Mouse (Mus musculus): ENCODE results near the gene Impdh1.
"Not testable (repeated sequence)": the region's sequence is repeated elsewhere in the genome, so short reads cannot be mapped to it uniquely, and the experiment has no call there.

Impdh1 gene

DNA sequence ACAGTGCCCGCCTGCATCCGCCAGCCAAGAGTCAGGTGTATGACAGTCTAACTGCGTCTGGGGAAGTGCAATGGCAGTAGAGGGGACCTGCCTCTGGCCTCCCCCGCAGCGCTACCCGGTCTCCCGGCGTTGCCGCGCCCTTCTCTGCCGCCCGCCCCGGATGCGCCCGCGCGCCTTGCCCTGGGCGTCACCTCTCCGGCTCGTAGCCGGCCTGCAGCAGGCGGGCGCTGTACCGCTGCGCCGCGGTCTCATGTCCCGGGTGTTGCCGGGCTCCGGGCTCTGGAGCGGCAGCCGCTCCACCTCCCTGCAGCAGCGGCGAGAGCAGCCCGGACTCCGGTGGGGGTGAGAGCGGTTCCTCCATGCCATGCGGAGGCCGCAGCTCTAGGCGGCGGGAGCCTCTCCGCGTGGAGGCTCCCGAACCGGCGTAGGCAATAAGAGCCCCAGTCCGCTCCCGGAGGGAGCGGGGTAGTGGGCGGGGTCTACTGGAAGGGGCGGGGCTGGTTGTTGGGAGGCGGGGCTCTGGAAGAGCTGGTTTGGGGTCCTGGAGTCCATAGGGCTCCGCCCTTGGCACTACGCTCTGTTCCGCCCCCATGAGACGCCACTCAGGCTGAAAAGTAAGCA is at the start of gene Impdh1:
TSS of gene Impdh1 (minus strand) at position 484 of the 621 bp plus-strand sequence.
- DNase-seq (ENCODE audit: low read depth, low spot score), result peak; percentile 76

DNA sequence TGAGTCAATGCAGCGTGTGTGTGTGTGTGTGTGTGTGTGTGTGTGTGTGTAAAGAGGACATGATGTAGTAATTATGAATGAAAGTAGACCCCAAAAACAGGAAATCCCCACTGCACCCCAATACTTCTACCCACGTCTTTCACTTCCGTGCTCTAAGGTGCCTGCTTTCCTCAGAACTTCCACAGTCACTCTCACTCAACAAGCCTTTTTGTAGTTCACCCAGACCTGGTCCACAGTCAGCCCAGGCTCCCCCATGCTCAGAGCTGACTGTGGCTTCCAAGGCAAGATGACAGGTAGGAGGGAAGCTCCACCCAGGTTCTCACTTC is 48.3 kb upstream of the Impdh1 start:
- no peak for DNase-seq (ENCODE audit: low read depth, low spot score)

DNA sequence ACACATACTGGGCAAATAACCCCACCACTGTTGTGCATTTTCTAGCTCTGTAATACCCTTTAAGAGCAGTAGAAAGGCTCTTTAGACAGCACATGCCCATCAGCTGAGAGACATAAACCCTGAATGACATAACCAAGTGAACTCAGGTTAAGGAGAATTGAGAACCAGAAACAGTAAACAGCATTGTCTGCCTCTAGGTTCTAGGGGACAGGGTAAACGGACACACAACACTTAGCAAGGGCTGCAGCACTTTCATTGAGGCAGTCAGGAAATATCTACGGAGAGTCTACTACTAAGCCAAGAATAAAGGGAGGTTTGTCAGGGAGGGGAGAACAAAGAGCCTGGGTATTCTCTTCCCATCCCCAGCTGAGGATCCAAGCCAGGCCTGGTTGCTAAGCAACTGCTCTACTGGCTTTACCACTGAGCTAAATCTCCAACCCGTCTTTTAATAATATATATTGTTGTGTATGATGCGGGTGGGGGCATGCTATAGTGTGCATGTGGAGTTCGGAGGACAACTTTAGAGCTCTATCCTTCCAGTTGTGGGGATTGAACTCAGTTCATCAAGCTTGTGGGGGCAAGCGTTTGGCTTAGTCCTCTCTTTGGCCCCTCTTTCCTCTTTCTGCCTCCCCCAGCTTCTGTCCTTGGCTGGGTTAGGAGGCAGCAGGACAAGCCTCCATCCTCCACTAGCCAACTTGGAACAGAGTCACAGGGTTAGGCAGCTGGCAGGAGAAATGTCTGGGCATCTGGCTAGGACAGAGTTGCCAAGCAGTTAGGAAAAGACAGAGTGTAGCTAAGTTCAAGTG is 47.7 kb upstream of the Impdh1 start:
- DNase-seq (ENCODE audit: low read depth, low spot score), result no peak

DNA sequence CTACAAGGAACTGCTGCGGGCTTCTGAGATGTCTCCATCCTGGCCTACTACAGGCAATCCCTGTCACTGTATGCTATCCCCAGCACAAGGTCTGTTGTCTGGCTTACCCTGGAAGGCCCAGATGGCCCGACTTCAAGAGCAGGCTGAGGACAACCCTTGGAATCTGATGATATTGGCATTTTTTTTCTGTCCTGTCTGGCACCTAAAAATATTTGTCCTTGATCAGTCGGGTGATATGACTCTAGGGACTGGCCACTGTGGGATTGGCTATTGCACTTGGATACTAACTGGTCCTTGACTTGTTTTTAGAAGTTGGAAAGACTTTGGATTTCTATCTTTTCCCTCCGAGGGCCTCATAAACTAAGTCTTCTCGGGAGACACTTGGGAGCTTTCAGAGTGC is 45.7 kb upstream of the Impdh1 start:
- no peak for DNase-seq (ENCODE audit: low read depth, low spot score)

DNA sequence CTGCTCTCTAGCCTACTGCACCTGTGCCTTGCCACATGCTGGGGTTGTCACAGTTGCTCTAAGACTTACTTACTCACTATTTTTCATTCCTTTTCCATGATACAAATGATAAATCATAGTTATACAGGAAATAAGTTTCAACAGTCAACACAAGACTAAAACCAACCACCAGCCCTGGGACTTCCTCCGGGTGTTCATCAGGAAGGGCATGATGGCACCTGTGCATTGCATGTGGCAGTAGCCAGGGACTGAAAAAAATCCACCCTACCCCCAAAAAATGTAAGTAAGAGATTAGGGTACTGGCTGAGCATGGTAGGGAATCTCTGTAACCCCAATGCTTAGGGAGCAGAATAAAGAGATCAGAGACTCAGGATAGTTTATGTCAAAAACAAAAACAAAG is 43.3 kb upstream of the Impdh1 start:
- DNase-seq (ENCODE audit: low read depth, low spot score), result no peak

DNA sequence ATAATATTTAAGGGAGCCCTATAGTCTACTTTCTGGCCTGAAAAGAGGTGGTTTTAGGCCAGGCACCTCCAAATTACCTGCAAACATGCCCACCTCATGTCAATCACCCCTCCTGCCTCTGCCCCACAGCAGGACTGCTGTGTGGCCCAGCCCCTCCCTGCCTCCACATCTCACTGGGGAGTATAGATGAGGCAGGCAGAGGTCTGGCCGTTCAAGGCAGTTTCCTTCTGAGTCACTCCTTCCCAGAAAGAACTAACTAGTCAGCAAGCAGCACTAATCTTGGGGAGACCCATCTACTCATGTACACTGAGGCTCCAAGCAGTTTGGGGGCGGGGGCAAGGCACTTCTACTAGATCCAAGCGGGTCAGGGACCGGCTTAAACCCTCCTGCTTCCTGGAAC is 30.9 kb upstream of the Impdh1 start:
- DNase-seq (ENCODE audit: low read depth, low spot score), result no peak

DNA sequence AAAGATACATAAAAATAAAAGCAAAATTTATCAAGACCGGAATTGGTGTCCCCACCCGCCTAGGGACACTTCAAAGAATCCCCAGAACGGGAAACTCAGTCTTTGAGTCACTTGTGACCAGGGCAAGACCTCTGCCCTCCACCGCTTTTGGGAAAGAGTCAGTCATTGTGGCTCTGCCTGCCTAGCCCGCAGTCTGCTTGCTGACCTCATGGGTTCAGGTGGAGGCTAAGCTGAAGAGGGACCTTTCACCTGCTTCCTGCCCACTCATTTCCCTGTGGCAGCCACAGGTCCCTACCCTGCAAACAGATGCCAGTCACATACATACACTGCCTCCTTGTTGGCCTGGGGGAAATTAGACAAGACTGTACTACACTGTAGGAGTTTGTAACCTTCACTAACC is 30.4 kb upstream of the Impdh1 start:
- DNase-seq (ENCODE audit: low read depth, low spot score), result no peak

DNA sequence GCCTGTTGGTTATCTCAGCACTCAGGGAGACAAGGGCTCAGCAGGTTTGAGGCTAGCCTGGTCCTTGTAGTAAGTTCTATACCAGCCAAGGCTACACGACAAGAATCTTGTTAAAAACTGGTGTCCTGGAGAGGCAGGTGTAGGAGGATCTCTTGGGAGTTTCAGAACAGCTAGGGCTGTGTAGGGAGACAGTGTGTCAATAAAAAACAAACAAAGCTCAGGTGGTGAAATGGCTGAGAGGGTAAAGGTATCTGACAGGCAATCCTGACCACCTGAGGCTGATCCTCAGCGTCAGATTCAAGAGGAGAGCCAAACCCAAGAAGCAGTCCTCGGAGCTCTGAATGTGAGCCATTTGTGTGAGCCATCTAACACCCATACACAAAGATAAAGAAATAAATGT is 30.0 kb upstream of the Impdh1 start:
- DNase-seq (ENCODE audit: low read depth, low spot score), result no peak

DNA sequence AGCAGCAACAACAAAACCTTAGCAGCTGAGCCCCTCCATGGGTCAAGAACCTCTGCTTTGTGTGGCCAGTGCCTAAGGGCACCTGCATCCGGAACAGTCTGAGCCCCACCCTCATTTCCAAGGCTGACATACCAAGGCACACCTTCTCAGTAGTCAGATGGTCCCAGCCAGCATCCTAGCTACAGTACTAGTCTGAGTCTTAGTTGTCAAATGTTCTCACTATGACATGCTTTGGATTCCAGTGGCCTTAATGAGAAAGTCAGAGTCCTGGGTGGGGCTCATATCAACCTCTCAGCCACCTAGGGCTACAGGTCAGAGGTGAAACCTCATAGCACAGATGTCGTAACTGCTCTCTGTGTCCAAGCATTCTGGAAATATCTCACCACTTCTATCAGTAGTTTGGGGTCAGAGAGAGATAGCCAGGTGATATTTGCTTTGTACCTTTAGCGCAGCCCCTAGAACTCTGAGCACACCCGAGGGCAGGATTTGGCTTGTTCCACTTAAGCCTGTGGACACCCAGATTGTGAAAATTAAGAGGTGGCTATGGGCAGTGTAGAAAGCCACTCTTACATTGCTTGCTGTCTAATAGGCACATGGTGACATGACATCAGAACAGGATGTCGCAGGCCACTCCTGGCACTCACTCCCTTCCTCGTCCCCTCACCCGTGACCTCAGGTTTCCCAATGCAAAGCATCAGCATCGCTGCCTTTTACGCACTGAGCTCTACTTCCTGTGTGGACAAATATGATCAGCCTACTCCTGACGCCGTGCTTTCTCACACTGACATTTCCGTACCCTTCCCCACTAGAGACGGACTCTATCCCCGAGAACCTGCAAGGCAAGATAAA is 29.3 kb upstream of the Impdh1 start:
- DNase-seq (ENCODE audit: low read depth, low spot score), result no peak

DNA sequence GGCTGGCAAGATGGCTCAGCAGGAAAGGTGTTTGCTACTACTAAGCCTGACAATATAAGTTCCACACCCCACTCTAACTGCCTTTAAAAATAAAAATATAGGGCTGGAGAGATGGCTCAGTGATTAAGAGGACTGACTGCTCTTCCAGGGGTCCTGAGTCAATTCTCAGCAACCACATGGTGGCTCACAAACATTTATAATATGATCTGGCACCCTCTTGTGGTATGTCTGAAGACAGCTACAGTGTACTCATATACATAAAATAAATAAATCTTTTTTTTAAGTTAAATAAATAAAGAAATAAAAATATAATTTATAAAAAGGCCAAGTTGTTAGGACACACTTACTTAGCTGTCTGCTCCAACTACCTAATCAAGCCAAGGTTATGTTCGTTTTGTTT is 26.1 kb upstream of the Impdh1 start:
- DNase-seq (ENCODE audit: low read depth, low spot score), result no peak

DNA sequence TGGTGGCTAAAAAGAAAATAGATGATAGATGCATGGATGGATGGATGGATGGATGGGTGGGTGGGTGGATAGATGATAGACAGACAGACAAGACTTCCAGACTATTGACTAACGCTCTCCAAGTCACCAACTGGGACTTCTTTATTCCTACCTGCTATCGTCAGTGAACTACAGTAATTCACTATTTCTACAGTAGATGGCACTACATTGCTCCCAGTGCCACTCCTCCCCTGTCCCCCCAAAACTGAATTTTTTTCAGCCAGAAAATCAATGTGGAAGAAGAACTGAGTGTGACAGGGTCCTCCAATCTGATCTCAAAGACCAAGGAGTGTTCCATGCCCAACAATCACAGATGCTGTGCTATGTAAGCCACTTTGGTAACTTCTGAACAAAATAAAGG is 25.5 kb upstream of the Impdh1 start:
- DNase-seq (ENCODE audit: low read depth, low spot score), result no peak

DNA sequence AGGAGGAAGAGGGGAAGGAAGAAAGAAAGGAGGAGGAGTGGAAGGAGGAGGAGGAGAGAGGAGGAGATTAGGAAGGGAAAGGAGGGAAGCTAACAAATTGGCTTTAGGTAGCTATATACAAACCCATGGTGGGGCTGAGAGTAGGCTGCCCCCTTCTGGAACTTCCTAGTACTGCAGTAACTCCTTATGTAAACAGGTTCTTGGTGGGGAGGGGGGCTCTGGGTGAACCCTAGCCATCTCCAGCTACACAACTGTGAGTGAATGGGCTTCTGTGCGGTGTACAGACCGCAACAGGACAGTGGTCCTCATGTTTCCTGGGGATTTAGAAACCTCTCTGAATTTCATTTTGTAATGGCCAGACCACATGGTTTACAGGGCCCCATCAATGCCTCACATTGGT is 24.6 kb upstream of the Impdh1 start:
- DNase-seq (ENCODE audit: low read depth, low spot score), result no peak

DNA sequence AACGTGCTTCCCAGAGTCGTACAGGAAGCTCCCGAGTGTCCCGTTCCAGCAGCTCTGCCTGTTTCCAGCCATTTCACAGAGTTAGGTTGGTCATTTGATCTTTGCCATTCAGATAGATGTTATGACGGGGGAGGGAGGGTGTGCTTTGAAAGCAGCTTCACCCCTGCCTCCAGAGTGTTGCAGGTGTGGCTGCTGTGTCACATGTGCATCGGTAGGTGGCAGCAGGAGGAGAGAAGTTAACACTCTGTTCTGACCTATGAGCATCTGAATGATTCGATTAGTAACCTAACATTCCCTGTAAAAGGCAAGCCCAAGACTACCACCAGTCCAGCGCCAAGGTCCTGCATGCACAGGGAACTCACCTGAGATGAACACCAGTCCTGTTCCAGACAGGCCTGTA is 18.1 kb upstream of the Impdh1 start:
- no peak for DNase-seq (ENCODE audit: low read depth, low spot score)

DNA sequence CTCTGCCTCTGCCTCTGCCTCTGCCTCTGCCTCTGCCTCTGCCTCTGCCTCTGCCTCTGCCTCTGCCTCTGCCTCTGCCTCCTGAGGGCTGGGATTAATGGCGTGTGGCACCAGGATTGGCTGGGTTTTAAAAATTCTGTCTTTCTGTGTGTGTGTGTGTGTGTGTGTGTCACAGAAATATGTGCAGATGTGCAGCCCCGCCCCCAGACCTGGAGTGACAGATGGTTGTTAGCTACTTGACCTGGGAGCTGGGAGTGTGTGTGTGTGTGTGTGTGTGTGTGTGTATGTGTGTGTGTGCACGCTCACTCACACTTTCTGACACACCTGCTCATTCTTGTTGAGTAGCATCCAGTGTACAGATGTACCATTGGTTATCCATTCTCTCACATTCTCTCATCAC is 17.5 kb upstream of the Impdh1 start:
- DNase-seq (ENCODE audit: low read depth, low spot score), result no peak

DNA sequence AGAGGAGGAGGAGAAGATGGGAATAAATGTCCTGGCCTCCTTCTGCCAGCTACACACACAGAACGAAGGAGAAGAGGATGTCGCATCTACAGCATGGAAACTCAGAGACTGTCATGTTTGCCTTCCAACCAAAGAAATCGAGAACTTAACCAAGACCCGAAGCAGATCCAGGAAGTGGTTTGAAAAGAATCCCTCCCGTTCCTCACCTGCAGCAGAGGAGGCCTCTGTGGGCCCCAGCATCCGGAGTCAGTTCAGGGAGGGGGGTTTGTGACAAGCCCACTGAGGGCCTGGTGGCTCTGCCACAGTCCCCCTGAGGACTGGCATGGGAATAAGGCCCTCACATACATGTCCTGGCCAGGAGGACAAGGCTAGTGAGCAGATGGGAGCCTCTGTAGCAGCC is 16.2 kb upstream of the Impdh1 start:
- DNase-seq (ENCODE audit: low read depth, low spot score), result no peak

DNA sequence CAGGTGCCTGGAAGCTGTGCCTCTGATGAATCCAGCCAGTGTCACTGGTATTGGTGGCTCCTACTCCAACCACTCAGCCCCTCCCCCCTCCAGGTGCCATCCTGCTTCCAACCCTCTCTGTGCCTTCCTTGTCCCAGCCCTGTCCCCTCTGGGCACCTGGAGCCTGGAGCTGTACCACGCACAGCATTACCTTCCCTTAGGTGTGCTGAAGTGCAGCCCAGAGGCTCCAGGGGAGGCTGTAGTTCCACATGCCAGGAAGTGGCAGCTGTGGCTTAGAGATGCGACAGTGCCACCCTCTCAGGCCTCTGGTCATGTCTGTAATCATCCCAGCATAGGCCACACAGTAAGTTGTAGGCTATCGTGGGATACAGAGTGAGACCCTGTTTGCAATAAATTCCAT is 15.6 kb upstream of the Impdh1 start:
- DNase-seq (ENCODE audit: low read depth, low spot score), result no peak

DNA sequence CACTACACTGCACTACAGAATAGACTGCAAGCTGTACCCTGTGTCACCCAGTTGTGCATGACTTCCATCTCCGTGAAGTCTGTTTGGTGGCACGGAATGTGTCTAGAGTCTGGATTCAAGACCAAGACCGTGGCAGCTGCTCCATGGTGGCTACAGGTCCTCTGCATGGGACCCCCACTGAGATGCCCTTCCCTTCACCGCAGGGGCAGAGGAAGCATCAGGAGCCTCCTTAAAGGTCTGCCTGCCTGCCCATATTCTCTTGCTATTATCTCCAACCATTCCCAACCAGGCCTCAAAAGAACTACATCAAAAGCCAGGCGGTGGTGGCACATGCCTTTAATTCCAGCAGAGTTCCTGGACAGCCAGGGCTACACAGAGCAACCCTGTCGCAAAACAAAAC is 14.2 kb upstream of the Impdh1 start:
- DNase-seq (ENCODE audit: low read depth, low spot score), result no peak

DNA sequence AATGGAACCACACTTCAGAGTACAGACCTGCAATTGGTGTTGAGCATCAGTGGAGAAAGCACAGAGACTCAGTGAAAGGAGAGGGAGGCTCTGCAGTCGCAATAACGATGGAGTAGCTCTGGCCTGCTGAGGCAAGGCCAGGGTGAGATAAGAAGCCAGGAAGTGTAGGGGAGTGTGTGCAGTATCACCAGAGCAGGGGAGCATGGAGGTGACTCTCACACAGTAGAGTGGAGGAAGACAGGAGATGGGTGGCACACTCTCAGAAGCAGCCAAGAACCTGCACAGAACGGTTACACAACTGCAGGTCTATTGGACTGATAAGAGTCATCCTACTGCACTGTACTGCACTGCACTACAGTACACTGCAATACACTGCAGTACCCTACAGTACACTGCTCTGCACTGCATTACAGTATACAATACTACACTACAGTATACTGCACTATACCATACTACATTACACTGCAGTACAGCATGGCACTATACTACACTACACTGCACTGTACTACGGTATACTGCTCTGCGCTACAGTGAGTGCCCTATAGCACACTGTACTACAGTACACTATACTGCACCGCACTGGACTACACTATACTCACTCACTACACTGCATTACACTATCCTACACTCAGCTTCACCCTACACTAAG is 13.2 kb upstream of the Impdh1 start:
- DNase-seq (ENCODE audit: low read depth, low spot score), result no peak

DNA sequence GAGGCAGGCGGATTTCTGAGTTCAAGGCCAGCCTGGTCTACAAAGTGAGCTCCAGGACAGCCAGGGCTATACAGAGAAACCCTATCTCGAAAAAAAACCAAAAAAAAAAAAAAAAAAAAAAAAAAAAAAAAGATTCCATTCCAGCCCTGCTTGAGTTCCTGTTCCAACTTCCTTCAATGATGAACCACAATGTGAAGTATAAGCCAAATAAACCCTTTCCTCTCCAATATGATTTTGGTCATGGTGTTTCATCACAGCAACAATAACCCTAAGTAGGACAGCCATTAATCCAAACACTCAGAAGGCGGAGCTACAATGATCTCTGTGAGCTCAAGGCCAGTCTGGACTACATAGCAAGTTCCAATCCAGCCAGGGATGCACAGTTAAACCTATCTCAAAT is 1.6 kb upstream of the Impdh1 start:
- DNase-seq (ENCODE audit: low read depth, low spot score), result not testable (repeated sequence)

DNA sequence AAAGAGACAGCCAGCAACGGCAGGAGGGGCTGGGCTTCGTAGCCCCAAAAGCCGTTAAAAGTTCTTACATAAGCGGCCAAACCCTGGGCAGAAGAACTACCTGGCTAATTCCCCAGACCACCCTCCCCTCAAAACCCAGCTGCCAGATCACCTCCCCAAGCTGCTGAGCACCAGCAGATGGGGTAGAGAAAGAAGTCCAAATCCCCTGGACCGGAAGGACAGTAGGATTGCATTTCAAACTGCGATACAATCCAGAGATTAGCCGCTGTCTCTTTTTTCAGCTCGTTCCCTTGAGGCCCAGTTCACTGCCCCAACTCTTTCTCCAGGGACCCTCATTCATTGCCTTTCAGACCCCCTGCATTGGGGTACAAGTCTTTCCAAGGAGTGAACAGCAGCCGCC is 983 bp downstream of the Impdh1 start:
- DNase-seq (ENCODE audit: low read depth, low spot score), result no peak

DNA sequence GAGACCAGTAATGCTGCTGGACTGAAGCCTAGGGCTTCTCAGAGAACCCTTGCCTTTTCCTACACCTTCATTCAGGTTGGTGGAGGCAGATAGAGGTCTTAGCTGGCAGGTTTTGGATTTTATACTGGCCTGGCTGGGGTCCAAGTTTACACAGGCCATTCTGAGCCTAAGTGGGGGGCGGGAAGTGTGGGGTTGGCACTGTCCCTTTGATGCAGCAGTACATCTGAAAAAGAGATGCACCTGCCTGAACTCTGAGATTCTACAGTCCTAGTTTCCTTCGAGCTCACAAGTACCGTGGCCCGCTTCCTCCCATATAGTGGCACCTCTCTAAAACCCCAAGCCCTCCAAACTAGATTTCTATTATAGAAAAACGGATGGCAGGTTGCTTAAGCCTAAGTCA is 1.4 kb downstream of the Impdh1 start:
- DNase-seq (ENCODE audit: low read depth, low spot score), result no peak

DNA sequence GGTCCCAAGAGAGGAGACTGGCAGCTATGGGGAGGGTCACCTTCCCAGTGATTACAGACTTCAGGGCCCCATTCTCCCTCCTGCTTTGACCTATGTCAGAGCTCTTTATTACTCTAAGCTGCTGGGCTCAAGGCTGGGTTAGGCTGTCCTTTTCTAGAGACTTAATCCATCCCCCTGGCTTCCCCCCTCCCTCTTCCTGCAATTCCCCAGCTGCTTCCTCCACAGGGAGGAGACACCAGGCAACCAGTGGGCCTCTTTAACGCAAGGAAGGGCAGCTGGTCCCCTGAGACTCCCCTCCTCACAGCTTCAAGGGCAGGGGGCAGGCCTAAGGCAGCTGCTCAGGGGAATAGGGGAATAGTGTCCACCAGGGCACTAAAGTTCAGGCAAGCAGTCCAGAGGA is 1.9 kb downstream of the Impdh1 start:
- no peak for DNase-seq (ENCODE audit: low read depth, low spot score)
